Mouse (Mus musculus): ENCODE measurements around the gene Gm5916.

Gene Gm5916

GRCm38 (mm10) chr9:36128679-36129078, at the start of gene Gm5916:
Gm5916 (minus strand) TSS chr9:36128779.
- no peak for DNase-seq (ENCODE audit: low read depth, low spot score)

Data from ES-CJ7 (cell line).